Mouse (Mus musculus) kidney, adult 2 months (tissue): ENCODE data around the gene Shisa5.

Experiments
- CTCF ChIP-seq: fragments of 200-500 bp; conservative IDR thresholded peaks from 2 replicates; pipeline ENCODE4 v1.5.1; 2011; ENCODE audit warnings: low read depth, mild to moderate bottlenecking, control low read depth, low read length, moderate library complexity, mixed read lengths; ENCODE audit not compliant: insufficient read depth, insufficient read length
- POLR2A ChIP-seq: fragments of 200-500 bp; IDR thresholded peaks from one replicate; pipeline ENCODE4 v1.6.1; 2011; ENCODE audit warnings: low read depth, low read length, control low read depth

DNA sequence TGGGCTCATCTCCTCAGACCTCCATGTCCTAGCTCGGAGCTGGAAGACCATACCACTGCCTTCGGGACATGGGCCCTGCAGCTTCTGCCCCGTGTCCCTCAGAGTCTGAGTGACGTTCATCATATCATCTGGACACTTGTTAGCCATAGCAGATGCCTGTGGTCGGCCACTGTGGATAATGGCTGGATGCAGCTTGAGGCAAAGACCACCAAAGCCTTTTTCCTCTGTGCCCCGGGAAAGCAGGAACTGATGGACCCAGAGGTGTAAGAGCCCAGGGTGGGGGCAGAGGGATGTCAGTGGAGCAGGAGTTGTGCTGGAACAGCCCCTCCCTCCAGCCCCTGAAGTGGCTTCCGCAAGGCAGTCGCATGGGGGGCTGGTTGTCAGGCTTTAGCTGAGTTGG, 6.7 kb upstream of the Shisa5 start:
- TF ChIP-seq POLR2A: no peak
- TF ChIP-seq CTCF: no peak
